Mouse (Mus musculus): ENCODE data around the gene Ppm1h. TPM values are rescaled to one million over a fixed set of nuclear protein-coding genes. Genes with fewer than 3 reads are reported as not detected.
A peak's percentile ranks its signal among the peaks of the same experiment; 100 is the strongest.

Gene Ppm1h
- total and polyA plus RNA-seq, 3 experiments: 1.2 to 1.3 (median 1.3) TPM

GRCm38 (mm10) chr10:122679437-122680045 lies 979 bp downstream of the Ppm1h start:
- peak overlapping the region; percentile 47 to 70 (median 60) for H3K4me3 ChIP-seq (replicated peaks in 1 of 3; ENCODE audit: low read depth in 2 of 3, low read length in 2 of 3, poor library complexity in 1 of 3)
- no peak for DNase-seq (ENCODE audit: extremely low read depth)

GRCm38 (mm10) chr10:122680387-122681084 lies 2.0 kb downstream of the Ppm1h start:
- H3K79me2 ChIP-seq (replicated peaks; ENCODE audit: control insufficient read depth, extremely low read depth, insufficient read depth, poor library complexity, severe bottlenecking): no peaks in the 10 kb centered on the region
- H3K4me3 ChIP-seq (replicated peaks in 1 of 3; ENCODE audit: low read depth in 2 of 3, low read length in 2 of 3, poor library complexity in 1 of 3): no peak overlapping the region
- H3K9ac ChIP-seq (ENCODE audit: insufficient read depth, low read depth): no peak overlapping the region
- H3K9me3 ChIP-seq (replicated peaks; ENCODE audit: low read length): peaks cover 4% of the 10 kb centered on the region
- no peaks in the 10 kb centered on the region for H3K4me1 ChIP-seq (ENCODE audit: control insufficient read depth in 1 of 2, insufficient read depth in 2 of 2)
- dilution Hi-C loops (cut with MboI; ENCODE audit: extremely low pct_ligation_motif_present, extremely low pct_unique_long_range_greater_than_20kb, low sequenced_read_pairs): no loop called here
- in situ Hi-C loops (cut with MboI; ENCODE audit: low pct_ligation_motif_present, low pct_unique_long_range_greater_than_20kb, low sequenced_read_pairs): no loop called here
- no peak overlapping the region for H3K4me2 ChIP-seq (ENCODE audit: insufficient read depth, low read depth, poor library complexity, severe bottlenecking)
- H3K27me3 ChIP-seq (replicated peaks): no peaks in the 10 kb centered on the region
- DNase-seq (ENCODE audit: extremely low read depth): no peak
- no peaks in the 10 kb centered on the region for H3K36me3 ChIP-seq (replicated peaks in 1 of 2; ENCODE audit: control insufficient read depth in 1 of 2, insufficient read depth in 1 of 2, low read length in 1 of 2)
- TF ChIP-seq MAFK (IDR thresholded peaks at IDR 0.05; ENCODE audit: insufficient replicate concordance, low read length) (no peak), MAZ (IDR thresholded peaks at IDR 0.05; ENCODE audit: low read depth, low read length) (no peak), HCFC1 (IDR thresholded peaks at IDR 0.05; ENCODE audit: low read depth, low read length) (no peak), USF1 (IDR thresholded peaks at IDR 0.05; ENCODE audit: low read depth, low read length) (no peak), USF2 (conservative IDR thresholded peaks at IDR 0.05; ENCODE audit: low read depth, low read length) (no peak), ZC3H11A (IDR thresholded peaks at IDR 0.05; ENCODE audit: low read depth, low read length) (no peak), TBP (conservative IDR thresholded peaks at IDR 0.05; ENCODE audit: low read depth, low read length) (no peak), RAD21 (IDR thresholded peaks at IDR 0.05; ENCODE audit: low read depth, low read length) (no peak), ETS1 (conservative IDR thresholded peaks at IDR 0.05; ENCODE audit: low read depth, low read length) (no peak)
- no peak overlapping the region for H3K27ac ChIP-seq (ENCODE audit: insufficient read depth, low read depth)

More at GRCm38 (mm10) chr10:122679437-122680045, 979 bp downstream of the Ppm1h start:
- no peak for TF ChIP-seq EP300 (IDR thresholded peaks at IDR 0.05; ENCODE audit: low read length)
- TF ChIP-seq ETS1 (conservative IDR thresholded peaks at IDR 0.05; ENCODE audit: low read depth, low read length): no peak
- TF ChIP-seq ELF1 (IDR thresholded peaks at IDR 0.05; ENCODE audit: low read depth, low read length): no peak
- no peak for TF ChIP-seq MEF2A (IDR thresholded peaks at IDR 0.05; ENCODE audit: borderline replicate concordance, low read depth, low read length)
- no peak for TF ChIP-seq MAFK (IDR thresholded peaks at IDR 0.05; ENCODE audit: insufficient replicate concordance, low read length)
- no peak for TF ChIP-seq NRF1 (IDR thresholded peaks at IDR 0.05; ENCODE audit: low read depth, low read length)
- no peak for TF ChIP-seq SIN3A (IDR thresholded peaks at IDR 0.05; ENCODE audit: low read length)
- no peak for TF ChIP-seq USF2 (conservative IDR thresholded peaks at IDR 0.05; ENCODE audit: low read depth, low read length)
- TF ChIP-seq MXI1 (IDR thresholded peaks at IDR 0.05; ENCODE audit: low read depth, low read length): no peak
- no peak for TF ChIP-seq POLR2A (IDR thresholded peaks at IDR 0.05; ENCODE audit: low read depth, low read length)
- no peak for TF ChIP-seq USF1 (IDR thresholded peaks at IDR 0.05; ENCODE audit: low read depth, low read length)
- no peak for TF ChIP-seq GABPA (IDR thresholded peaks at IDR 0.05; ENCODE audit: insufficient replicate concordance, low read depth, low read length)
- TF ChIP-seq E2F4 (IDR thresholded peaks at IDR 0.05; ENCODE audit: insufficient replicate concordance, low read depth, low read length): no peak
- no peak for TF ChIP-seq CHD2 (IDR thresholded peaks at IDR 0.05; ENCODE audit: low read length)
- no peak for TF ChIP-seq POLR2AphosphoS2 (IDR thresholded peaks at IDR 0.05; ENCODE audit: low read depth, low read length)
- TF ChIP-seq BHLHE40 (IDR thresholded peaks at IDR 0.05; ENCODE audit: low read depth, low read length): no peak; the same call in 1 of the 2 replicates
- dilution Hi-C loops (cut with MboI; ENCODE audit: extremely low pct_ligation_motif_present, extremely low pct_unique_long_range_greater_than_20kb, low sequenced_read_pairs) (no loop called here), in situ Hi-C loops (cut with MboI; ENCODE audit: low pct_ligation_motif_present, low pct_unique_long_range_greater_than_20kb, low sequenced_read_pairs) (no loop called here)
- Histone ChIP-seq H3K79me2 (replicated peaks; ENCODE audit: control insufficient read depth, extremely low read depth, insufficient read depth, poor library complexity, severe bottlenecking) (no peaks in the 10 kb centered on the region), H3K9me3 (replicated peaks; ENCODE audit: low read length) (peaks cover 4% of the 10 kb centered on the region), H3K36me3 (replicated peaks in 1 of 2; ENCODE audit: control insufficient read depth in 1 of 2, insufficient read depth in 1 of 2, low read length in 1 of 2) (no peaks in the 10 kb centered on the region), H3K9ac (ENCODE audit: insufficient read depth, low read depth) (peak overlapping the region; percentile 49; the same call in 1 of the 2 replicates), H3K27me3 (replicated peaks) (no peaks in the 10 kb centered on the region), H3K4me1 (ENCODE audit: control insufficient read depth in 1 of 2, insufficient read depth in 2 of 2) (no peaks in the 10 kb centered on the region; a peak in 1 of 4 replicates), H3K4me2 (ENCODE audit: insufficient read depth, low read depth, poor library complexity, severe bottlenecking) (peak overlapping the region; percentile 65), H3K27ac (ENCODE audit: insufficient read depth, low read depth) (no peak overlapping the region)
